Mouse (Mus musculus) lung, embryonic 14.5 days (tissue): ENCODE data around the gene Cdcp2. TPM values are rescaled to one million over a fixed set of nuclear protein-coding genes. Genes with fewer than 3 reads are reported as not detected.
"Not testable (repeated sequence)": the region's sequence is repeated elsewhere in the genome, so short reads cannot be mapped to it uniquely, and the experiment has no call there.

Experiments
- ATAC-seq: fragments of 200-750 bp; cut with Nextera tagmentation; 2 replicates; pipeline ENCODE4 v1.8.0; 2017; ENCODE audit warnings: mild to moderate bottlenecking, moderate TSS enrichment, moderate library complexity; ENCODE audit not compliant: insufficient read depth
- DNase-seq: peaks from one replicate; pipeline ENCODE4 v3.0.0-alpha.2; 2015
- H3K27ac ChIP-seq: fragments of 300-500 bp; sonication (generic); 2 replicates; pipeline ENCODE4 v1.5.1; 2014; ENCODE audit warnings: low read depth, mild to moderate bottlenecking, moderate library complexity
- H3K27me3 ChIP-seq: fragments of 300-500 bp; sonication (generic); 2 replicates; pipeline ENCODE4 v1.6.1; 2014; ENCODE audit warnings: low read length, control low read depth; ENCODE audit not compliant: insufficient read depth
- H3K36me3 ChIP-seq: fragments of 300-500 bp; sonication (generic); 2 replicates; pipeline ENCODE4 v1.6.1; 2014; ENCODE audit warnings: control low read depth; ENCODE audit not compliant: insufficient read depth
- H3K4me1 ChIP-seq: fragments of 300-500 bp; sonication (generic); 2 replicates; pipeline ENCODE4 v1.6.1; 2014; ENCODE audit warnings: antibody characterized with exemption, control low read depth; ENCODE audit not compliant: insufficient read depth
- H3K4me2 ChIP-seq: fragments of 300-500 bp; sonication (generic); 2 replicates; pipeline ENCODE4 v1.6.1; 2014; ENCODE audit warnings: mild to moderate bottlenecking
- H3K4me3 ChIP-seq: fragments of 300-500 bp; sonication (generic); 2 replicates; pipeline ENCODE4 v1.5.1; 2014; ENCODE audit warnings: low read depth, low read length
- H3K9ac ChIP-seq: fragments of 300-500 bp; sonication (generic); 2 replicates; pipeline ENCODE4 v1.6.1; 2014
- H3K9me3 ChIP-seq: fragments of 300-500 bp; sonication (generic); 2 replicates; pipeline ENCODE4 v1.6.1; 2016; ENCODE audit warnings: low read depth, low read length, control low read depth
- CTCF ChIP-seq: IDR thresholded peaks from 2 replicates; pipeline ENCODE4 v1.5.1; 2016; ENCODE audit warnings: antibody characterized with exemption, low read depth
- WGBS: fragments of 180-500 bp; shearing (Covaris S2); extraction: QIAGEN DNeasy Blood & Tissue Kit; methylation state at CpG from one replicate; pipeline ENCODE4 v1.1.7; 2014; 5-methylcytosine and 5-hydroxymethylcytosine counted together
- polyA plus RNA-seq: library from polyadenylated mRNA; unstranded; fragments of >200 nt; fragmentation: Nextera tagmentation; extraction: Ambion mirVana; gene quantifications from 2 replicates; pipeline ENCODE4 v1.2.1, GENCODE M21; 2014

Cdcp2 gene
- polyA plus RNA-seq, 1 experiment from 2014 or later = not detected

DNA sequence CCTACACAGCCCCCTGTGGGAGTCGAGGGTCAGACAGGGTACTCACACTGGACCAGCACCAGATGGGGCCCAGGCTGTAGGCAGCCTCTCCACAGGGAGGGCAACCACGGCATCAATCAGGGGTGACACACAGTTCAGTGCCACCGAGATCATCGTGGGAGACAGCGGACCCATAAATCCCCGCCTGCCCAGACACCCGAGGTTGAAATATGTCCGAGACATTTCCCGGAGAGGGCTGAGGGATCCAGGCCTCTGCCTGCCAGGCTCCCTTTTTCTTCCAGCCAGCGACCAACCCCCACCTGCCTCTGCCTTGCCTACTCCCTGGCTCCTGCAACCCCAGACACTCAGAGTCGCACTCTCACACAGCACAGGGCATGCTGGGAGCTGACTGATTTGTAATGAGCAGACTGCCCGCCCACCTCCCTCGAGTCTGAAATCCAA, 11.6 kb downstream of the Cdcp2 start:
- Histone ChIP-seq H3K9ac (peak overlapping the region; percentile 29; the same call in 1 of the 2 replicates), H3K4me1 (0 out of 2 replicates have a peak, but pooled peaks cover 3% of the 10 kb centered on the region), H3K36me3 (no peaks in the 10 kb centered on the region), H3K27ac (0 out of 2 replicates have a peak overlapping the region, but pooled peaks have one; percentile 12), H3K4me2 (peak overlapping the region; percentile 25; the same call in 1 of the 2 replicates), H3K4me3 (no peak overlapping the region), H3K27me3 (no peaks in the 10 kb centered on the region), H3K9me3 (no peaks in the 10 kb centered on the region)
- no peak for ATAC-seq
- no peak for TF ChIP-seq CTCF
- peak; percentile 31 for DNase-seq
- WGBS = 27% methylated on average over 13 of the region's 13 CpGs

- not testable (repeated sequence) for ATAC-seq, DNase-seq, H3K4me1 ChIP-seq, H3K9ac ChIP-seq, H3K27me3 ChIP-seq, H3K9me3 ChIP-seq, H3K27ac ChIP-seq, H3K36me3 ChIP-seq, H3K4me2 ChIP-seq, H3K4me3 ChIP-seq
- 88% methylated on average over 6 of the region's 6 CpGs for WGBS
Measured at GRCm38 (mm10) chr4:107109181-107109580, 12.5 kb downstream of the Cdcp2 start.

GRCm38 (mm10) chr4:107114278-107114677, 17.6 kb downstream of the Cdcp2 start:
- WGBS = 20% methylated on average over 8 of the region's 8 CpGs
- no peak for DNase-seq
- Histone ChIP-seq H3K9ac (no peak overlapping the region), H3K4me1 (peaks cover 2% of the 10 kb centered on the region; the same call in 1 of the 2 replicates), H3K27me3 (no peaks in the 10 kb centered on the region), H3K4me3 (no peak overlapping the region), H3K36me3 (no peaks in the 10 kb centered on the region), H3K4me2 (no peak overlapping the region), H3K27ac (no peak overlapping the region), H3K9me3 (no peaks in the 10 kb centered on the region)
- no peak for ATAC-seq
- no peak for TF ChIP-seq CTCF

DNA sequence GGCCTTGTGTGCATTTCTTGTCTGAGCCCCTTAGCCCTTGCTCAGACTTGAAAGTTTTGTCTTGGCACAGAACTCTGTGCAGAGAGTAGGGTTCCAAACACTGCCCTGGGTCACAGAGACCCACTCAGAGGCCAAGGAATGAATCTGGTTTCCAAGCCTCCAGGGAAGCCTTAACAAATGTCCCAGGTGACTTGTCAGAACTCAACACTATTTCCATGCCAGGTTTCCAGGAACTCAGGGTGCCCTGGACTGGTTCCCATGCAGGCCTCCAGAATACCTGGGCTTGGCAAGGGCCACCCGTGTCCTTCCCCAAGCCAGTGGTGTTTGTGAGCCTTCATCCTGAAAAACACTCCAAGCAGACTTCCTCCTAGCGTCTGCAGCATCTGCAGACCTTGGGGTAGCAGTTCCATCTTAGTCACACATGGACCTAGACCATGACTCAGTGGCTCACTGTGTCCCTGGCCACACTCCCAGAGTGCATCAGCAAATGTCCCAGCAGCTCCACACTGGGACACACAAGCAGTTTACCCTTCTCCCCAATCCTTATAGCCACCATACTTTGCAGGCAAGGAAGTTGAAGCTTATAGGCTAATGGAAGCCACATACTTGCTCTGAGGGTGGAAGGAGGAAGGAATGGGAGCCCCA, 21.2 kb downstream of the Cdcp2 start:
- ATAC-seq = no peak
- Histone ChIP-seq H3K27me3 (no peaks in the 10 kb centered on the region), H3K9ac (no peak overlapping the region), H3K4me1 (peaks cover 2% of the 10 kb centered on the region; the same call in 1 of the 2 replicates), H3K9me3 (no peaks in the 10 kb centered on the region), H3K27ac (no peak overlapping the region), H3K4me2 (no peak overlapping the region), H3K36me3 (no peaks in the 10 kb centered on the region), H3K4me3 (no peak overlapping the region)
- no peak for TF ChIP-seq CTCF
- DNase-seq = no peak
- WGBS = 83% methylated on average over 2 of the region's 2 CpGs

GRCm38 (mm10) chr4:107119056-107119455, 22.4 kb downstream of the Cdcp2 start:
- Histone ChIP-seq H3K4me3 (no peak overlapping the region), H3K4me2 (no peak overlapping the region), H3K4me1 (peaks cover 2% of the 10 kb centered on the region; the same call in 1 of the 2 replicates), H3K9ac (no peak overlapping the region), H3K27me3 (no peaks in the 10 kb centered on the region), H3K9me3 (no peaks in the 10 kb centered on the region), H3K27ac (no peak overlapping the region), H3K36me3 (no peaks in the 10 kb centered on the region)
- peak; percentile 59 for DNase-seq
- peak; percentile 50; the same call in 1 of the 2 replicates for ATAC-seq
- no peak for TF ChIP-seq CTCF
- WGBS = 42% methylated on average over 4 of the region's 4 CpGs

GRCm38 (mm10) chr4:107120676-107121075, 24.0 kb downstream of the Cdcp2 start:
- 84% methylated on average over 6 of the region's 6 CpGs for WGBS
- Histone ChIP-seq H3K4me1 (peaks cover 2% of the 10 kb centered on the region; the same call in 1 of the 2 replicates), H3K4me3 (no peak overlapping the region), H3K4me2 (no peak overlapping the region), H3K9me3 (no peaks in the 10 kb centered on the region), H3K9ac (no peak overlapping the region), H3K36me3 (no peaks in the 10 kb centered on the region), H3K27me3 (no peaks in the 10 kb centered on the region), H3K27ac (no peak overlapping the region)
- DNase-seq = no peak
- no peak for ATAC-seq
- no peak for TF ChIP-seq CTCF

DNA sequence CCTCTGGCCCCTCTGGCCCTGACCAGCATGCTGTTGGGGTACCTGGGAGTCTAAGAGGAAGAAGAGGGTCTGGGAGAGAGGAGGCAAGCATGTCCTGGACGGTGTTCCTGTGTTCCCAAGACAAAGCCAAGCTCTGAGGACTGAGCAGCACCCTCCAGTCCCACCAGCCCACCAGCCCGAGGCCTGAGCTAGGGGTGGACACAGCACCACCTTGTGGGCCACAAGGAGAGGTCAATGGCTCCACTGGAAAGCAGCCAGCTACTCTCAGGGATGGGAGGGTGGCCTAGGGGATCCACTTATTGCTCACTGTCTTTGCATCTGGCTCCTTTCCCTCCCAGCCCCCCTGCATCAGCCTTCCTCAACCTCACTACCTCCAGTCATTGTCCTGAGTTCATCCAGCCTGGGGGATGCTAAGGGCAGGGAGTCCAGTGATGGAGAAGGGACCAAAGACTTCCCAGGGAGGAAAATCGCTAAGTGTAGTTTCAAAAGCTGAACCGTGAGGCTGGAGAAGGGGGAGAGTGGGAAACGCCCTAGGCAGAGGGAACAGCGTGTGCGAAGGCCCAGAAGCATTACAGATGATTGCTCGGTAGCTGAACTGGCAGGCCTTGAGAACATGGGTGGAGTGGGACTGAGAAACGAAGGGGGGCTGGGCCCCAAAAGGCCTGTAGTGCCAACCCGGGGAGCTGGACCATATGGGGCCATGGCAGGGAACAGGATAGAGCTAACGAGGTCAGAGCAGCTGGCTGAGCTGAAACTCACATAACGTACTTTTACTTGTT, 24.7 kb downstream of the Cdcp2 start:
- no peak for ATAC-seq

More for the DNA sequence above, 24.7 kb downstream of the Cdcp2 start:
- WGBS = 57% methylated on average over 12 of the region's 12 CpGs
- H3K4me1 ChIP-seq = peaks cover 2% of the 10 kb centered on the region; the same call in 1 of the 2 replicates
- no peak overlapping the region for H3K4me2 ChIP-seq
- peak; percentile 73 for DNase-seq
- H3K27me3 ChIP-seq = no peaks in the 10 kb centered on the region
- TF ChIP-seq CTCF = peak; percentile 69
- H3K9ac ChIP-seq = no peak overlapping the region
- H3K9me3 ChIP-seq = no peaks in the 10 kb centered on the region
- H3K27ac ChIP-seq = no peak overlapping the region
- H3K36me3 ChIP-seq = no peaks in the 10 kb centered on the region
- no peak overlapping the region for H3K4me3 ChIP-seq
